ENCODE assay signal across 11 mouse cellular contexts in genomic region chr13:49460692-49461414, GRCm38 (mm10). TPM values are rescaled to one million over a fixed set of nuclear protein-coding genes. Genes with fewer than 3 reads are reported as not detected.
A peak's percentile ranks its signal among the peaks of the same experiment; 100 is the strongest.
DNase-seq lines count a peak whose midpoint lies in the region; ATAC-seq and TF ChIP-seq lines count a peak whose summit lies in the region.
"Had no signal": no experiment of that assay in that cellular context is flagged by ENCODE, and none has a peak within 500 bp of the region (broad histone marks: within the 10 kb centered on the region; RNA-seq: fewer than 3 reads in every experiment).

No protein-coding gene starts in this region.

- DNase-seq in testis, postnatal 14 days (ENCODE audit: low spot score): no peak
- no peak for DNase-seq in lung, embryonic 14.5 days
- DNase-seq in retina, embryonic 14.5 days (ENCODE audit: low spot score): no peak
- no peak for DNase-seq in natural killer cell, adult 2 months (ENCODE audit: low spot score in 2 of 2)

- H3K27me3 ChIP-seq in heart, embryonic 15.5 days: no peaks in the 10 kb centered on the region
- H3K27me3 ChIP-seq in heart, embryonic 11.5 days (ENCODE audit: control insufficient read depth, insufficient read depth, low read length): no peaks in the 10 kb centered on the region
- H3K27me3 ChIP-seq in testis, adult 2 months (ENCODE audit: control insufficient read depth, insufficient read depth, low read length): no peaks in the 10 kb centered on the region
- no peaks in the 10 kb centered on the region for H3K27me3 ChIP-seq in lung, embryonic 14.5 days (ENCODE audit: insufficient read depth, low read length)
- no peaks in the 10 kb centered on the region for H3K27me3 ChIP-seq in kidney, embryonic 15.5 days

- H3K36me3 ChIP-seq in heart, embryonic 15.5 days: 0 out of 2 replicates have a peak, but pooled peaks cover 18% of the 10 kb centered on the region
- H3K36me3 ChIP-seq in heart, embryonic 11.5 days (ENCODE audit: control insufficient read depth, insufficient read depth, low read length): peaks cover 7% of the 10 kb centered on the region; the same call in 1 of the 2 replicates
- peaks cover 1% of the 10 kb centered on the region; the same call in 1 of the 2 replicates for H3K36me3 ChIP-seq in testis, adult 2 months (ENCODE audit: control insufficient read depth, insufficient read depth, low read length)
- peaks cover 73% of the 10 kb centered on the region for H3K36me3 ChIP-seq in lung, embryonic 14.5 days (ENCODE audit: insufficient read depth)
- peaks cover 77% of the 10 kb centered on the region for H3K36me3 ChIP-seq in kidney, embryonic 15.5 days

- no peak for TF ChIP-seq POLR2A in testis, adult 2 months (IDR thresholded peaks at IDR 0.05; ENCODE audit: control insufficient read depth, low read depth, low read length)

- H3K4me1 ChIP-seq in heart, embryonic 15.5 days (replicated peaks): peaks cover 2% of the 10 kb centered on the region; the same call in 1 of the 2 replicates
- no peaks in the 10 kb centered on the region for H3K4me1 ChIP-seq in heart, embryonic 11.5 days (ENCODE audit: control insufficient read depth, insufficient read depth, low read length)
- no peaks in the 10 kb centered on the region; the same call in 1 of the 2 replicates for H3K4me1 ChIP-seq in testis, adult 2 months (ENCODE audit: control insufficient read depth, insufficient read depth, low read length)
- H3K4me1 ChIP-seq in lung, embryonic 14.5 days (ENCODE audit: insufficient read depth): no peaks in the 10 kb centered on the region
- H3K4me1 ChIP-seq in kidney, embryonic 15.5 days: no peaks in the 10 kb centered on the region
- H3K4me1 ChIP-seq: forebrain, embryonic 10.5 days had no signal

- H3K27ac ChIP-seq in heart, embryonic 15.5 days: peak overlapping the region; percentile 18; the same call in 1 of the 2 replicates
- H3K27ac ChIP-seq in heart, embryonic 11.5 days (ENCODE audit: low read depth, low read length): no peak overlapping the region
- H3K27ac ChIP-seq in testis, adult 2 months (ENCODE audit: control insufficient read depth, insufficient read depth, low read depth, low read length): peak overlapping the region; percentile 71
- H3K27ac ChIP-seq in lung, embryonic 14.5 days (ENCODE audit: low read depth): peak overlapping the region; percentile 65; the same call in 1 of the 2 replicates
- no peak overlapping the region for H3K27ac ChIP-seq in kidney, embryonic 15.5 days
- H3K27ac ChIP-seq: forebrain, embryonic 10.5 days; liver, embryonic 14.5 days had no signal

- no peak overlapping the region for H3K9ac ChIP-seq in heart, embryonic 15.5 days
- no peak overlapping the region for H3K9ac ChIP-seq in heart, embryonic 11.5 days (ENCODE audit: low read depth, low read length)
- no peak overlapping the region for H3K9ac ChIP-seq in lung, embryonic 14.5 days
- H3K9ac ChIP-seq in kidney, embryonic 15.5 days: no peak overlapping the region
- H3K9ac ChIP-seq: liver, embryonic 14.5 days had no signal

- no peak for TF ChIP-seq CTCF in testis, adult 2 months (IDR thresholded peaks at IDR 0.05; ENCODE audit: control insufficient read depth, insufficient read depth, insufficient replicate concordance, low read depth, low read length)
- TF ChIP-seq CTCF in lung, embryonic 14.5 days (IDR thresholded peaks at IDR 0.05; ENCODE audit: low read depth): no peak

- H3K4me3 ChIP-seq in heart, embryonic 15.5 days: no peak overlapping the region
- no peak overlapping the region for H3K4me3 ChIP-seq in heart, embryonic 11.5 days (ENCODE audit: low read depth, low read length)
- H3K4me3 ChIP-seq in testis, adult 2 months (ENCODE audit: control insufficient read depth, low read depth, low read length): no peak overlapping the region
- no peak overlapping the region for H3K4me3 ChIP-seq in lung, embryonic 14.5 days (ENCODE audit: low read depth, low read length)
- no peak overlapping the region for H3K4me3 ChIP-seq in kidney, embryonic 15.5 days (replicated peaks)
- H3K4me3 ChIP-seq: forebrain, embryonic 10.5 days had no signal

- WGBS in heart, embryonic 15.5 days: 78% methylated on average over 5 of the region's 5 CpGs
- 78% methylated on average over 5 of the region's 5 CpGs for WGBS in heart, embryonic 11.5 days (ENCODE audit: insufficient replicate concordance)
- 59% methylated on average over 5 of the region's 5 CpGs for WGBS in lung, embryonic 14.5 days
- WGBS in kidney, embryonic 15.5 days: 68% methylated on average over 5 of the region's 5 CpGs

- no peak for ATAC-seq in heart, embryonic 15.5 days (replicated peaks; ENCODE audit: insufficient number of reproducible peaks, insufficient read depth, low FRiP score, low read depth)
- no peak for ATAC-seq in heart, embryonic 11.5 days (replicated peaks; ENCODE audit: insufficient number of reproducible peaks, low FRiP score, low TSS enrichment)
- ATAC-seq in lung, embryonic 14.5 days (ENCODE audit: insufficient read depth): no peak
- no peak for ATAC-seq in kidney, embryonic 15.5 days (replicated peaks; ENCODE audit: low FRiP score)
- ATAC-seq: inflammation-experienced regulatory T-cells, adult 6 months had no signal

- H3K4me2 ChIP-seq in heart, embryonic 15.5 days: no peak overlapping the region
- no peak overlapping the region for H3K4me2 ChIP-seq in heart, embryonic 11.5 days
- H3K4me2 ChIP-seq in lung, embryonic 14.5 days: no peak overlapping the region
- H3K4me2 ChIP-seq in kidney, embryonic 15.5 days: no peak overlapping the region

- H3K9me3 ChIP-seq in heart, embryonic 15.5 days (replicated peaks): no peaks in the 10 kb centered on the region
- H3K9me3 ChIP-seq in heart, embryonic 11.5 days (replicated peaks; ENCODE audit: control insufficient read depth, low read length): no peaks in the 10 kb centered on the region
- H3K9me3 ChIP-seq in lung, embryonic 14.5 days (ENCODE audit: low read depth, low read length): no peaks in the 10 kb centered on the region
- H3K9me3 ChIP-seq in kidney, embryonic 15.5 days (replicated peaks): no peaks in the 10 kb centered on the region
- H3K9me3 ChIP-seq: forebrain, embryonic 10.5 days had no signal

RNA-seq across cellular contexts. Expression of gene Tes3-ps, which starts 32.3 kb away (rescaled TPM):
- polyA plus RNA-seq in heart, embryonic 15.5 days (2015; fragmentation: Nextera tagmentation; extraction: Ambion mirVana): 0.71 and 0.87 TPM in 2 replicates
- polyA plus RNA-seq in heart, embryonic 11.5 days (2014; fragmentation: Nextera tagmentation; extraction: Ambion mirVana): 0.42 and 0.56 TPM in 2 replicates
- 0.45 and 0.62 TPM in 2 replicates for polyA plus RNA-seq in testis, adult 2 months (2012; rRNA removed)
- 1.3 and 1.4 TPM in 2 replicates for polyA plus RNA-seq in lung, embryonic 14.5 days (2014; fragmentation: Nextera tagmentation; extraction: Ambion mirVana)
- 0.84 and 0.92 TPM in 2 replicates for polyA plus RNA-seq in kidney, embryonic 15.5 days (2015; fragmentation: Nextera tagmentation; extraction: Ambion mirVana)

RNA-seq across cellular contexts. Expression of gene Ippk, which starts 39.8 kb away (rescaled TPM):
- 10.0 and 11.1 TPM in 2 replicates for polyA plus RNA-seq in heart, embryonic 15.5 days (2015; fragmentation: Nextera tagmentation; extraction: Ambion mirVana)
- 11.1 and 11.6 TPM in 2 replicates for polyA plus RNA-seq in heart, embryonic 11.5 days (2014; fragmentation: Nextera tagmentation; extraction: Ambion mirVana)
- 11.6 and 12.2 TPM in 2 replicates for polyA plus RNA-seq in testis, adult 2 months (2012; rRNA removed)
- polyA plus RNA-seq in lung, embryonic 14.5 days (2014; fragmentation: Nextera tagmentation; extraction: Ambion mirVana): 16.1 and 19.5 TPM in 2 replicates
- polyA plus RNA-seq in kidney, embryonic 15.5 days (2015; fragmentation: Nextera tagmentation; extraction: Ambion mirVana): 16.5 and 17.9 TPM in 2 replicates

RNA-seq across cellular contexts. Expression of gene Ecm2, which starts 43.8 kb away (rescaled TPM):
- polyA plus RNA-seq in heart, embryonic 15.5 days (2015; fragmentation: Nextera tagmentation; extraction: Ambion mirVana): 4.6 and 5.7 TPM in 2 replicates
- polyA plus RNA-seq in heart, embryonic 11.5 days (2014; fragmentation: Nextera tagmentation; extraction: Ambion mirVana): 1.4 and 1.8 TPM in 2 replicates
- polyA plus RNA-seq in testis, adult 2 months (2012; rRNA removed): 0.42 and 0.96 TPM in 2 replicates
- polyA plus RNA-seq in lung, embryonic 14.5 days (2014; fragmentation: Nextera tagmentation; extraction: Ambion mirVana): 0.66 and 0.74 TPM in 2 replicates
- polyA plus RNA-seq in kidney, embryonic 15.5 days (2015; fragmentation: Nextera tagmentation; extraction: Ambion mirVana): 0.93 and 1.0 TPM in 2 replicates

Comparison
In these comparisons a context has a peak if more than half of its experiments do, and no peak if none do; other contexts are left out.
1. H3K27ac ChIP-seq: peak in heart, embryonic 15.5 days (single experiment), testis, adult 2 months (single experiment) and lung, embryonic 14.5 days (single experiment); none in heart, embryonic 11.5 days (single experiment) and kidney, embryonic 15.5 days (single experiment).